Mouse (Mus musculus) intestine, embryonic 14.5 days (tissue): ENCODE results near the gene Wif1. TPM values are rescaled to one million over a fixed set of nuclear protein-coding genes. Genes with fewer than 3 reads are reported as not detected.
A peak's percentile ranks its signal among the peaks of the same experiment; 100 is the strongest.

Experiments
- ATAC-seq: fragments of 200-750 bp; cut with Nextera tagmentation; replicated peaks from 2 replicates; pipeline ENCODE4 v1.8.0; 2017; ENCODE audit warnings: low read depth, moderate number of reproducible peaks, moderate TSS enrichment, moderate library complexity; ENCODE audit not compliant: low FRiP score, low TSS enrichment
- DNase-seq: peaks from one replicate; pipeline ENCODE4 v3.0.0-alpha.2; 2018; ENCODE audit warnings: low spot score
- H3K27ac ChIP-seq: fragments of 300-500 bp; sonication (generic); 2 replicates; pipeline ENCODE4 v1.5.1; 2014; ENCODE audit warnings: low read depth, mild to moderate bottlenecking, control low read depth
- H3K27me3 ChIP-seq: fragments of 300-500 bp; sonication (generic); replicated peaks from 2 replicates; pipeline ENCODE4 v1.6.1; 2014; ENCODE audit warnings: low read length, control low read depth; ENCODE audit not compliant: control insufficient read depth, insufficient read depth
- H3K36me3 ChIP-seq: fragments of 300-500 bp; sonication (generic); 2 replicates; pipeline ENCODE4 v1.6.1; 2014; ENCODE audit warnings: low read length, control low read depth; ENCODE audit not compliant: control insufficient read depth, insufficient read depth
- H3K4me1 ChIP-seq: fragments of 300-500 bp; sonication (generic); replicated peaks from 2 replicates; pipeline ENCODE4 v1.6.1; 2014; ENCODE audit warnings: low read length, control low read depth, mixed read lengths; ENCODE audit not compliant: control insufficient read depth, insufficient read depth
- H3K4me2 ChIP-seq: fragments of 300-500 bp; sonication (generic); 2 replicates; pipeline ENCODE4 v1.6.1; 2014; ENCODE audit warnings: low read length
- H3K4me3 ChIP-seq: fragments of 300-500 bp; sonication (generic); 2 replicates; pipeline ENCODE4 v1.5.1; 2014; ENCODE audit warnings: low read depth, low read length, control low read depth, mixed read lengths
- H3K9ac ChIP-seq: fragments of 300-500 bp; sonication (generic); 2 replicates; pipeline ENCODE4 v1.6.1; 2014; ENCODE audit warnings: mild to moderate bottlenecking, low read length
- H3K9me3 ChIP-seq: fragments of 300-500 bp; sonication (generic); 2 replicates; pipeline ENCODE4 v1.6.1; 2016; ENCODE audit warnings: low read length, control low read depth; ENCODE audit not compliant: control insufficient read depth
- WGBS: fragments of 180-500 bp; shearing (Covaris S2); extraction: QIAGEN DNeasy Blood & Tissue Kit; methylation state at CpG from one replicate; pipeline ENCODE4 v1.1.7; 2014; 5-methylcytosine and 5-hydroxymethylcytosine counted together
- polyA plus RNA-seq: library from polyadenylated mRNA; unstranded; fragments of >200 nt; fragmentation: Nextera tagmentation; extraction: Ambion mirVana; gene quantifications from 2 replicates; pipeline ENCODE4 v1.2.1, GENCODE M21; 2014

Wif1 gene
- 0.60 and 0.69 TPM in 2 replicates for polyA plus RNA-seq

- DNase-seq: peak; percentile 93
- Histone ChIP-seq H3K36me3 (no peaks in the 10 kb centered on the region), H3K9ac (peak within 1 kb of the TSS; percentile 17; the same call in 1 of the 2 replicates)
These were observed at the start of gene Wif1 for GRCm38 (mm10) chr10:121033826-121034568. Gene Wif1, plus strand, starts transcription at chr10:121033960.

GRCm38 (mm10) chr10:121002135-121002534, 31.6 kb upstream of the Wif1 start:
- Histone ChIP-seq H3K36me3 (no peaks in the 10 kb centered on the region), H3K9ac (no peak overlapping the region), H3K4me3 (no peak overlapping the region), H3K27ac (no peak overlapping the region), H3K4me2 (no peak overlapping the region), H3K27me3 (no peaks in the 10 kb centered on the region), H3K4me1 (no peaks in the 10 kb centered on the region), H3K9me3 (no peaks in the 10 kb centered on the region)
- no peak for DNase-seq
- ATAC-seq: no peak
- 83% methylated on average over 2 of the region's 2 CpGs for WGBS

More at GRCm38 (mm10) chr10:121033826-121034568, at the start of gene Wif1:
- ATAC-seq: peak; percentile 88
- Histone ChIP-seq H3K4me1 (peaks cover 5% of the 10 kb centered on the region), H3K9me3 (no peaks in the 10 kb centered on the region), H3K27me3 (peaks cover 29% of the 10 kb centered on the region), H3K4me2 (peak within 1 kb of the TSS; percentile 92), H3K4me3 (peak within 1 kb of the TSS; percentile 59), H3K27ac (no peak within 1 kb of the TSS)
- WGBS: under 1% methylated on average over 49 of the region's 49 CpGs

- DNase-seq: no peak
- Histone ChIP-seq H3K27me3 (no peaks in the 10 kb centered on the region), H3K27ac (no peak overlapping the region), H3K9ac (no peak overlapping the region), H3K4me2 (no peak overlapping the region), H3K4me1 (no peaks in the 10 kb centered on the region), H3K9me3 (peaks cover 3% of the 10 kb centered on the region; the same call in 1 of the 2 replicates), H3K4me3 (no peak overlapping the region), H3K36me3 (no peaks in the 10 kb centered on the region)
- no peak for ATAC-seq
- WGBS: 80% methylated on average over 4 of the region's 4 CpGs
These were observed 22.3 kb upstream of the Wif1 start for GRCm38 (mm10) chr10:121011496-121011895.

GRCm38 (mm10) chr10:121016291-121016690, 17.5 kb upstream of the Wif1 start:
- DNase-seq (no peak), ATAC-seq (no peak)
- no peaks in the 10 kb centered on the region for H3K36me3 ChIP-seq
- peaks cover 3% of the 10 kb centered on the region; the same call in 1 of the 2 replicates for H3K9me3 ChIP-seq
- H3K4me3 ChIP-seq: no peak overlapping the region
- no peak overlapping the region for H3K27ac ChIP-seq
- H3K4me2 ChIP-seq: no peak overlapping the region
- no peaks in the 10 kb centered on the region for H3K27me3 ChIP-seq
- H3K4me1 ChIP-seq: 0 out of 2 replicates have a peak, but pooled peaks cover 6% of the 10 kb centered on the region
- H3K9ac ChIP-seq: no peak overlapping the region
- 46% methylated on average over 8 of the region's 8 CpGs for WGBS

- no peak overlapping the region for H3K4me2 ChIP-seq
- no peaks in the 10 kb centered on the region for H3K36me3 ChIP-seq
- no peak overlapping the region for H3K9ac ChIP-seq
- WGBS: 22% methylated on average over 18 of the region's 18 CpGs
- DNase-seq (no peak), ATAC-seq (no peak)
- H3K27ac ChIP-seq: no peak overlapping the region
- H3K27me3 ChIP-seq: no peaks in the 10 kb centered on the region
- H3K4me3 ChIP-seq: no peak overlapping the region
- 0 out of 2 replicates have a peak, but pooled peaks cover 6% of the 10 kb centered on the region for H3K4me1 ChIP-seq
- peaks cover 3% of the 10 kb centered on the region; the same call in 1 of the 2 replicates for H3K9me3 ChIP-seq
These were observed 16.9 kb upstream of the Wif1 start for GRCm38 (mm10) chr10:121016711-121017503.

- Histone ChIP-seq H3K4me2 (no peak overlapping the region), H3K36me3 (no peaks in the 10 kb centered on the region), H3K4me3 (no peak overlapping the region), H3K9ac (no peak overlapping the region), H3K4me1 (no peaks in the 10 kb centered on the region), H3K9me3 (no peaks in the 10 kb centered on the region), H3K27me3 (no peaks in the 10 kb centered on the region), H3K27ac (no peak overlapping the region)
- DNase-seq (no peak), ATAC-seq (no peak)
- WGBS: 52% methylated on average over 5 of the region's 5 CpGs
These were observed 10.8 kb upstream of the Wif1 start for GRCm38 (mm10) chr10:121022951-121023350.

GRCm38 (mm10) chr10:121031802-121032201, 2.0 kb upstream of the Wif1 start:
- WGBS: 18% methylated on average over 7 of the region's 7 CpGs

GRCm38 (mm10) chr10:121033128-121033791, 500 bp upstream of the Wif1 start:
- no peak overlapping the region for H3K27ac ChIP-seq
- H3K4me1 ChIP-seq: peaks cover 5% of the 10 kb centered on the region
- H3K9ac ChIP-seq: 0 out of 2 replicates have a peak overlapping the region, but pooled peaks have one; percentile 1
- H3K4me2 ChIP-seq: peak overlapping the region; percentile 92
- peak; percentile 89 for DNase-seq
- peaks cover 29% of the 10 kb centered on the region for H3K27me3 ChIP-seq
- peak; percentile 83 for ATAC-seq
- peak overlapping the region; percentile 59 for H3K4me3 ChIP-seq
- no peaks in the 10 kb centered on the region for H3K36me3 ChIP-seq
- H3K9me3 ChIP-seq: no peaks in the 10 kb centered on the region
- 2% methylated on average over 25 of the region's 25 CpGs for WGBS

More at GRCm38 (mm10) chr10:121031802-121032201, 2.0 kb upstream of the Wif1 start:
- DNase-seq (no peak), ATAC-seq (no peak)
- Histone ChIP-seq H3K27ac (no peak overlapping the region), H3K4me1 (peaks cover 5% of the 10 kb centered on the region), H3K27me3 (peaks cover 29% of the 10 kb centered on the region), H3K36me3 (no peaks in the 10 kb centered on the region), H3K9me3 (no peaks in the 10 kb centered on the region), H3K4me3 (no peak overlapping the region), H3K9ac (no peak overlapping the region), H3K4me2 (no peak overlapping the region)
